Mouse (Mus musculus) C2C12 (cell line): ENCODE data around the gene Slc26a5.

Experiments used
- CEBPB ChIP-seq: IDR thresholded peaks from one replicate; pipeline ENCODE4 v1.6.1; 2011; ENCODE audit warnings: low read depth, mild to moderate bottlenecking, control low read depth, moderate library complexity
- CTCF ChIP-seq: IDR thresholded peaks from one replicate; pipeline ENCODE4 v1.5.1; 2011; ENCODE audit not compliant: control insufficient read depth, insufficient read depth, insufficient read length
- FOSL1 ChIP-seq: IDR thresholded peaks from one replicate; pipeline ENCODE4 v1.8.0; 2011; ENCODE audit warnings: mild to moderate bottlenecking, low read length; ENCODE audit not compliant: poor library complexity, insufficient read depth, severe bottlenecking
- MAX ChIP-seq: IDR thresholded peaks from one replicate; pipeline ENCODE4 v1.6.1; 2011; ENCODE audit warnings: mild to moderate bottlenecking, control low read depth
- MYOD1 ChIP-seq: IDR thresholded peaks from one replicate; pipeline ENCODE4 v1.6.1; 2011; ENCODE audit warnings: low read depth; ENCODE audit not compliant: control insufficient read depth, insufficient read length
- USF1 ChIP-seq: IDR thresholded peaks from one replicate; pipeline ENCODE4 v1.6.1; 2011; ENCODE audit warnings: low read depth, mild to moderate bottlenecking, control low read depth, moderate library complexity

GRCm38 (mm10) chr5:21785053-21785452 is 80.4 kb downstream of the Slc26a5 start, which contains the start of the genes Dnajc2 and Psmc2:
- TF ChIP-seq USF1 = no peak
- TF ChIP-seq CTCF = no peak
- TF ChIP-seq MAX = peak; percentile 95
- no peak for TF ChIP-seq FOSL1
- TF ChIP-seq MYOD1 = no peak
- TF ChIP-seq CEBPB = no peak
